15 mouse cellular contexts compared by ENCODE assay signal in the genomic region with DNA sequence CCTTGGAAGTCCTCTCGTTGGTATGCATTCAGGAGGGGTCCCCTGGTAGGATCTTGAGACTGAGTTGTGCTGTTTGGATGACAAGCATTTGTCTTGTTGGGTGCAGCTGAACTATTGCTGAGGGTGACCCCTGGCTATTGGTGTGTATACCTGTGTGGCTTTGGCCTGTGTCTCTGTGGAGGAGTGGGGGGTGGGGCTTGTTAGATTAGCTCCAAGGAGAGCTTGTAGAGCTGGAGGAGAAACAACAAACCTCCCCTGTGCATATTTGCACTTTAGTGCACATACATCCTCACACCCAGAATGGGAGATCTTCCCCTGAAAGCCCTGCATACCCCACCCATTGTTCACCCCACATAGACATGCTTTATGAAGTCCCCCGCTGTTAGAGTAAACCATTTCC. TPM values are rescaled to one million over a fixed set of nuclear protein-coding genes. Genes with fewer than 3 reads are reported as not detected.
DNase-seq lines count a peak whose midpoint lies in the region; ATAC-seq and TF ChIP-seq lines count a peak whose summit lies in the region.
"Had no signal": no experiment of that assay in that cellular context is flagged by ENCODE, and none has a peak within 500 bp of the region (broad histone marks: within the 10 kb centered on the region; RNA-seq: fewer than 3 reads in every experiment).

No protein-coding gene starts in this region.

- no peak for TF ChIP-seq CTCF in liver, postnatal 0 days (IDR thresholded peaks at IDR 0.05; ENCODE audit: low read depth)

- H3K4me1 ChIP-seq in liver, postnatal 0 days (ENCODE audit: insufficient read depth): peaks cover 21% of the 10 kb centered on the region
- H3K4me1 ChIP-seq in liver, embryonic 11.5 days (replicated peaks; ENCODE audit: control insufficient read depth, insufficient read depth, low read length): peaks cover 11% of the 10 kb centered on the region
- peaks cover 67% of the 10 kb centered on the region for H3K4me1 ChIP-seq in forebrain, embryonic 12.5 days
- peaks cover 64% of the 10 kb centered on the region for H3K4me1 ChIP-seq in hindbrain, embryonic 15.5 days (replicated peaks)
- peaks cover 67% of the 10 kb centered on the region for H3K4me1 ChIP-seq in neural tube, embryonic 12.5 days

- H3K4me2 ChIP-seq in liver, postnatal 0 days (ENCODE audit: low read depth, low read length): no peak overlapping the region
- H3K4me2 ChIP-seq in liver, embryonic 11.5 days: no peak overlapping the region
- H3K4me2 ChIP-seq in forebrain, embryonic 12.5 days: peak overlapping the region; percentile 95
- peak overlapping the region; percentile 98 for H3K4me2 ChIP-seq in hindbrain, embryonic 15.5 days
- peak overlapping the region; percentile 92 for H3K4me2 ChIP-seq in neural tube, embryonic 12.5 days (replicated peaks)
- H3K4me2 ChIP-seq: lung, embryonic 14.5 days had no signal

- H3K27ac ChIP-seq in liver, postnatal 0 days (ENCODE audit: low read depth): no peak overlapping the region
- H3K27ac ChIP-seq in liver, embryonic 11.5 days (ENCODE audit: low read depth, low read length): no peak overlapping the region
- peak overlapping the region; percentile 89 for H3K27ac ChIP-seq in forebrain, embryonic 12.5 days
- H3K27ac ChIP-seq in hindbrain, embryonic 15.5 days (replicated peaks): peak overlapping the region; percentile 82
- peak overlapping the region; percentile 70 for H3K27ac ChIP-seq in neural tube, embryonic 12.5 days
- H3K27ac ChIP-seq: embryonic facial prominence, embryonic 15.5 days; heart, embryonic 13.5 days; limb, embryonic 13.5 days had no signal

- H3K36me3 ChIP-seq in liver, postnatal 0 days (replicated peaks; ENCODE audit: insufficient read depth, low read length): no peaks in the 10 kb centered on the region
- H3K36me3 ChIP-seq in liver, embryonic 11.5 days (ENCODE audit: control insufficient read depth, insufficient read depth, low read length): no peaks in the 10 kb centered on the region
- peaks cover 9% of the 10 kb centered on the region; the same call in 1 of the 2 replicates for H3K36me3 ChIP-seq in forebrain, embryonic 12.5 days (replicated peaks)
- H3K36me3 ChIP-seq in hindbrain, embryonic 15.5 days: no peaks in the 10 kb centered on the region
- H3K36me3 ChIP-seq in neural tube, embryonic 12.5 days: peaks cover 6% of the 10 kb centered on the region; the same call in 1 of the 2 replicates
- H3K36me3 ChIP-seq: embryonic facial prominence, embryonic 15.5 days; heart, embryonic 13.5 days; limb, embryonic 13.5 days had no signal

- peak; percentile 7 for DNase-seq in liver, postnatal 0 days
- no peak for DNase-seq in liver, embryonic 11.5 days (ENCODE audit: low spot score)
- no peak for DNase-seq in frontal cortex, adult 2 months (ENCODE audit: extremely low spot score in 1 of 2, low spot score in 1 of 2)
- no peak for DNase-seq in adrenal gland, postnatal 10 days
- DNase-seq: lung, embryonic 14.5 days; thymus, postnatal 14 days had no signal

- H3K4me3 ChIP-seq in liver, postnatal 0 days (ENCODE audit: low read depth, low read length): no peak overlapping the region
- H3K4me3 ChIP-seq in liver, embryonic 11.5 days (ENCODE audit: low read depth, low read length): no peak overlapping the region
- peak overlapping the region; percentile 71 for H3K4me3 ChIP-seq in forebrain, embryonic 12.5 days (replicated peaks)
- peak overlapping the region; percentile 65 for H3K4me3 ChIP-seq in hindbrain, embryonic 15.5 days
- peak overlapping the region; percentile 72 for H3K4me3 ChIP-seq in neural tube, embryonic 12.5 days
- H3K4me3 ChIP-seq: heart, embryonic 13.5 days; megakaryocyte, embryonic 14.5 days had no signal

- no peak for ATAC-seq in liver, postnatal 0 days
- no peak for ATAC-seq in liver, embryonic 11.5 days (replicated peaks; ENCODE audit: low FRiP score)
- ATAC-seq in forebrain, embryonic 12.5 days (ENCODE audit: low FRiP score): 0 out of 2 replicates have a peak, but pooled peaks have one; percentile 2
- ATAC-seq in hindbrain, embryonic 15.5 days (ENCODE audit: low FRiP score, low read depth): no peak
- 0 out of 2 replicates have a peak, but pooled peaks have one; percentile 0 for ATAC-seq in neural tube, embryonic 12.5 days (ENCODE audit: low FRiP score, low read depth)
- ATAC-seq: intestine, postnatal 0 days had no signal

- H3K9me3 ChIP-seq in liver, postnatal 0 days (ENCODE audit: low read length): no peaks in the 10 kb centered on the region
- H3K9me3 ChIP-seq in liver, embryonic 11.5 days (ENCODE audit: control insufficient read depth, low read length): no peaks in the 10 kb centered on the region
- no peaks in the 10 kb centered on the region; the same call in 1 of the 2 replicates for H3K9me3 ChIP-seq in forebrain, embryonic 12.5 days
- no peaks in the 10 kb centered on the region for H3K9me3 ChIP-seq in hindbrain, embryonic 15.5 days
- no peaks in the 10 kb centered on the region for H3K9me3 ChIP-seq in neural tube, embryonic 12.5 days
- H3K9me3 ChIP-seq: embryonic facial prominence, embryonic 15.5 days; heart, embryonic 13.5 days; limb, embryonic 13.5 days had no signal

- TF ChIP-seq EP300 in liver, postnatal 0 days (IDR thresholded peaks at IDR 0.05; ENCODE audit: low read depth): no peak

- no peak overlapping the region for H3K9ac ChIP-seq in liver, postnatal 0 days (replicated peaks)
- H3K9ac ChIP-seq in liver, embryonic 11.5 days (ENCODE audit: low read depth, low read length): no peak overlapping the region
- peak overlapping the region; percentile 84 for H3K9ac ChIP-seq in forebrain, embryonic 12.5 days
- peak overlapping the region; percentile 73 for H3K9ac ChIP-seq in hindbrain, embryonic 15.5 days
- peak overlapping the region; percentile 83 for H3K9ac ChIP-seq in neural tube, embryonic 12.5 days
- H3K9ac ChIP-seq: embryonic facial prominence, embryonic 15.5 days; heart, embryonic 13.5 days; limb, embryonic 13.5 days; lung, embryonic 14.5 days had no signal

- 45% methylated on average over 2 of the region's 2 CpGs for WGBS in liver, postnatal 0 days (ENCODE audit: insufficient replicate concordance)
- 32% methylated on average over 2 of the region's 2 CpGs for WGBS in liver, embryonic 11.5 days
- 5% methylated on average over 2 of the region's 2 CpGs for WGBS in forebrain, embryonic 12.5 days
- WGBS in hindbrain, embryonic 15.5 days: 6% methylated on average over 2 of the region's 2 CpGs
- WGBS in neural tube, embryonic 12.5 days: 6% methylated on average over 2 of the region's 2 CpGs

- H3K27me3 ChIP-seq in liver, postnatal 0 days (ENCODE audit: insufficient read depth, low read length): peaks cover 61% of the 10 kb centered on the region
- H3K27me3 ChIP-seq in liver, embryonic 11.5 days (replicated peaks; ENCODE audit: control insufficient read depth, insufficient read depth, low read length): peaks cover 76% of the 10 kb centered on the region
- H3K27me3 ChIP-seq in forebrain, embryonic 12.5 days: peaks cover 4% of the 10 kb centered on the region
- no peaks in the 10 kb centered on the region for H3K27me3 ChIP-seq in hindbrain, embryonic 15.5 days
- peaks cover 7% of the 10 kb centered on the region; the same call in 1 of the 2 replicates for H3K27me3 ChIP-seq in neural tube, embryonic 12.5 days (replicated peaks)

RNA-seq across cellular contexts. Expression of a gene that starts 0.9 kb away (rescaled TPM):
- polyA plus RNA-seq in liver, postnatal 0 days (2015; fragmentation: Nextera tagmentation; extraction: Ambion mirVana): not detected in 2 replicates
- not detected in 2 replicates for polyA plus RNA-seq in liver, embryonic 11.5 days (2014; fragmentation: Nextera tagmentation; extraction: Ambion mirVana)
- polyA plus RNA-seq in forebrain, embryonic 12.5 days (2016; fragmentation: Nextera tagmentation; extraction: Ambion mirVana): 8.0 and 8.3 TPM in 2 replicates
- 3.2 and 5.3 TPM in 2 replicates for polyA plus RNA-seq in hindbrain, embryonic 15.5 days (2015; fragmentation: Nextera tagmentation; extraction: Ambion mirVana)
- polyA plus RNA-seq in neural tube, embryonic 12.5 days (2016; fragmentation: Nextera tagmentation; extraction: Ambion mirVana): 4.0 and 4.5 TPM in 2 replicates
- 4.3 and 4.6 TPM in 2 replicates for polyA plus RNA-seq in frontal cortex, adult 2 months (2012; rRNA removed)
- total RNA-seq in adrenal gland, postnatal 10 days (2021): not detected
- total RNA-seq: gastrocnemius, adult 18-20 months had no signal
- polyA plus RNA-seq: embryonic facial prominence, embryonic 15.5 days; heart, embryonic 13.5 days; intestine, postnatal 0 days; limb, embryonic 13.5 days; lung, embryonic 14.5 days had no signal

RNA-seq across cellular contexts. Expression of a gene that starts 1.8 kb away (rescaled TPM):
- polyA plus RNA-seq in liver, postnatal 0 days (2015; fragmentation: Nextera tagmentation; extraction: Ambion mirVana): 0.02 TPM in 1 of 2 replicates, not detected in the other
- polyA plus RNA-seq in liver, embryonic 11.5 days (2014; fragmentation: Nextera tagmentation; extraction: Ambion mirVana): 0.18 and 0.35 TPM in 2 replicates
- polyA plus RNA-seq in forebrain, embryonic 12.5 days (2016; fragmentation: Nextera tagmentation; extraction: Ambion mirVana): 22.5 and 24.7 TPM in 2 replicates
- 11.5 and 13.7 TPM in 2 replicates for polyA plus RNA-seq in hindbrain, embryonic 15.5 days (2015; fragmentation: Nextera tagmentation; extraction: Ambion mirVana)
- polyA plus RNA-seq in neural tube, embryonic 12.5 days (2016; fragmentation: Nextera tagmentation; extraction: Ambion mirVana): 28.2 and 31.0 TPM in 2 replicates
- 15.0 and 17.5 TPM in 2 replicates for polyA plus RNA-seq in frontal cortex, adult 2 months (2012; rRNA removed)
- under 1 TPM; 0.12 to 0.30 TPM for total RNA-seq in adrenal gland, postnatal 10 days (2021)
- total RNA-seq: gastrocnemius, adult 18-20 months had no signal

RNA-seq across cellular contexts. Expression of a gene that starts 33.3 kb away (rescaled TPM):
- 84.6 and 101 TPM in 2 replicates for polyA plus RNA-seq in liver, postnatal 0 days (2015; fragmentation: Nextera tagmentation; extraction: Ambion mirVana)
- polyA plus RNA-seq in liver, embryonic 11.5 days (2014; fragmentation: Nextera tagmentation; extraction: Ambion mirVana): 344 and 357 TPM in 2 replicates
- 237 and 241 TPM in 2 replicates for polyA plus RNA-seq in forebrain, embryonic 12.5 days (2016; fragmentation: Nextera tagmentation; extraction: Ambion mirVana)
- polyA plus RNA-seq in hindbrain, embryonic 15.5 days (2015; fragmentation: Nextera tagmentation; extraction: Ambion mirVana): 52.5 and 59.1 TPM in 2 replicates
- 140 and 151 TPM in 2 replicates for polyA plus RNA-seq in neural tube, embryonic 12.5 days (2016; fragmentation: Nextera tagmentation; extraction: Ambion mirVana)
- polyA plus RNA-seq in frontal cortex, adult 2 months (2012; rRNA removed): 3.7 and 3.9 TPM in 2 replicates
- total RNA-seq in adrenal gland, postnatal 10 days (2021): 10 to 100 TPM; 44.9 to 52.1 TPM

RNA-seq across cellular contexts. Expression of a gene that starts 48.2 kb away (rescaled TPM):
- polyA plus RNA-seq in liver, postnatal 0 days (2015; fragmentation: Nextera tagmentation; extraction: Ambion mirVana): 224 and 228 TPM in 2 replicates
- polyA plus RNA-seq in liver, embryonic 11.5 days (2014; fragmentation: Nextera tagmentation; extraction: Ambion mirVana): 122 and 128 TPM in 2 replicates
- 86.8 and 94.8 TPM in 2 replicates for polyA plus RNA-seq in forebrain, embryonic 12.5 days (2016; fragmentation: Nextera tagmentation; extraction: Ambion mirVana)
- 68.9 and 75.8 TPM in 2 replicates for polyA plus RNA-seq in hindbrain, embryonic 15.5 days (2015; fragmentation: Nextera tagmentation; extraction: Ambion mirVana)
- 94.9 and 106 TPM in 2 replicates for polyA plus RNA-seq in neural tube, embryonic 12.5 days (2016; fragmentation: Nextera tagmentation; extraction: Ambion mirVana)
- 67.4 and 74.4 TPM in 2 replicates for polyA plus RNA-seq in frontal cortex, adult 2 months (2012; rRNA removed)
- total RNA-seq in adrenal gland, postnatal 10 days (2021): 100 to 1,000 TPM; 921 to 997 TPM

RNA-seq across cellular contexts. Expression of a gene that starts 48.3 kb away (rescaled TPM):
- 421 and 447 TPM in 2 replicates for polyA plus RNA-seq in liver, postnatal 0 days (2015; fragmentation: Nextera tagmentation; extraction: Ambion mirVana)
- polyA plus RNA-seq in liver, embryonic 11.5 days (2014; fragmentation: Nextera tagmentation; extraction: Ambion mirVana): 145 and 167 TPM in 2 replicates
- 84.0 and 88.9 TPM in 2 replicates for polyA plus RNA-seq in forebrain, embryonic 12.5 days (2016; fragmentation: Nextera tagmentation; extraction: Ambion mirVana)
- 56.5 and 63.8 TPM in 2 replicates for polyA plus RNA-seq in hindbrain, embryonic 15.5 days (2015; fragmentation: Nextera tagmentation; extraction: Ambion mirVana)
- 86.5 and 95.7 TPM in 2 replicates for polyA plus RNA-seq in neural tube, embryonic 12.5 days (2016; fragmentation: Nextera tagmentation; extraction: Ambion mirVana)
- 101 and 103 TPM in 2 replicates for polyA plus RNA-seq in frontal cortex, adult 2 months (2012; rRNA removed)
- 1,000 to 10,000 TPM; 1,471 to 1,600 TPM for total RNA-seq in adrenal gland, postnatal 10 days (2021)

Comparison
In these comparisons a context has a peak if more than half of its experiments do, and no peak if none do; other contexts are left out.
1. ATAC-seq: peak in forebrain, embryonic 12.5 days (single experiment) and neural tube, embryonic 12.5 days (single experiment); none in liver, postnatal 0 days (single experiment), liver, embryonic 11.5 days (single experiment) and hindbrain, embryonic 15.5 days (single experiment).
2. H3K27ac ChIP-seq: peak in forebrain, embryonic 12.5 days (single experiment), hindbrain, embryonic 15.5 days (single experiment) and neural tube, embryonic 12.5 days (single experiment); none in liver, postnatal 0 days (single experiment) and liver, embryonic 11.5 days (single experiment).
3. H3K4me2 ChIP-seq: peak in forebrain, embryonic 12.5 days (single experiment), hindbrain, embryonic 15.5 days (single experiment) and neural tube, embryonic 12.5 days (single experiment); none in liver, postnatal 0 days (single experiment) and liver, embryonic 11.5 days (single experiment).
4. H3K4me3 ChIP-seq: peak in forebrain, embryonic 12.5 days (single experiment), hindbrain, embryonic 15.5 days (single experiment) and neural tube, embryonic 12.5 days (single experiment); none in liver, postnatal 0 days (single experiment) and liver, embryonic 11.5 days (single experiment).
5. H3K9ac ChIP-seq: peak in forebrain, embryonic 12.5 days (single experiment), hindbrain, embryonic 15.5 days (single experiment) and neural tube, embryonic 12.5 days (single experiment); none in liver, postnatal 0 days (single experiment) and liver, embryonic 11.5 days (single experiment).
6. RNA of a gene that starts 33.3 kb away (polyA plus RNA-seq): 344 to 357 TPM in liver, embryonic 11.5 days, 237 to 241 TPM in forebrain, embryonic 12.5 days, 140 to 151 TPM in neural tube, embryonic 12.5 days, 84.6 to 101 TPM in liver, postnatal 0 days and 52.5 to 59.1 TPM in hindbrain, embryonic 15.5 days; 3.7 to 3.9 TPM in frontal cortex, adult 2 months; every median in the first group is over 10 times any median in the second.